Mouse (Mus musculus) NIH3T3 (cell line): ENCODE results near the gene Smg7.

Experiments used
- DNase-seq: peaks from one replicate; pipeline ENCODE4 v3.0.0-alpha.2; 2012; ENCODE audit warnings: low read depth

Smg7 gene

DNA sequence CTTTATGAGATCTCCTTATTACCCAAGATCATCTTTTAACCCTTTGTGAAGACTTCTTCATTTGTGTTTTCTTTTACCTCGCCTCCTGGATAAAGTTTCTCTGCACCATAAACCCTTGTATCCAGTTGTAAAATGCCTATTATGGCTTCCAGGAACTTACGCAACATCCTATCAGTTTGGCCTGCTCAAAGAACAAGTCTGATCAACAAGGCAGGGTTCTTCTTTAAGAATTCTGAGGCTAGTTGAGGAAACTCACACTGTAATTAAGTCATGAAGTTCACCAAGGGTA lies 94.1 kb downstream of the Smg7 start:
- DNase-seq, result no peak

- no peak for DNase-seq
Measured at GRCm38 (mm10) chr1:152807619-152808391, 94.6 kb downstream of the Smg7 start.

GRCm38 (mm10) chr1:152804907-152805306 lies 97.5 kb downstream of the Smg7 start:
- DNase-seq, result no peak

- no peak for DNase-seq
Measured at GRCm38 (mm10) chr1:152800633-152801176, 101.7 kb downstream of the Smg7 start.

GRCm38 (mm10) chr1:152799897-152800296 lies 102.5 kb downstream of the Smg7 start, which contains the start of gene Ncf2:
TSS of gene Ncf2 (plus strand) at chr1:152800194.
- no peak for DNase-seq

DNA sequence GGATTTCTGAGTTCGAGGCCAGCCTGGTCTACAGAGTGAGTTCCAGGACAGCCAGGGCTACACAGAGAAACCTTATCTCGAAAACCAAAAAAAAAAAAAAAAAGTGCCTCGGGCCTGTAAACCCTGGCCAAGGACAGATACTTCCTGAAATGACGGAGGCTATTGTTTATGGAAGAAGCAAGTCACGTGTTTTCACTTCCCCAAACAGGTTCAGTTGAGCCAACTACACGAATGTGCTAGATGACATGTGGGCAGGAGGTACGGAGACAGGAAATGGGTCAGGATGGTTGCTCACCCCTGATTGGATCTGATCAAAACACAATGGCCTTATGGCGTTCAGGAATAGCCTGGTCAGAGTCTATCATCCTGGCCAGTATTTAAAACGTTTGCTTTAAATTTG lies 104.3 kb downstream of the Smg7 start:
- no peak for DNase-seq

GRCm38 (mm10) chr1:152796683-152797263 lies 105.7 kb downstream of the Smg7 start:
- no peak for DNase-seq

- no peak for DNase-seq
Measured at GRCm38 (mm10) chr1:152795688-152796255, 106.7 kb downstream of the Smg7 start.

- no peak for DNase-seq
Measured at GRCm38 (mm10) chr1:152793495-152794130, 108.8 kb downstream of the Smg7 start.

- no peak for DNase-seq
Measured at GRCm38 (mm10) chr1:152792736-152793494, 109.5 kb downstream of the Smg7 start.

- no peak for DNase-seq
Measured at GRCm38 (mm10) chr1:152791269-152791668, 111.2 kb downstream of the Smg7 start.

GRCm38 (mm10) chr1:152790821-152791220 lies 111.6 kb downstream of the Smg7 start:
- no peak for DNase-seq

GRCm38 (mm10) chr1:152790254-152790653 lies 112.2 kb downstream of the Smg7 start:
- peak; percentile 59 for DNase-seq

DNA sequence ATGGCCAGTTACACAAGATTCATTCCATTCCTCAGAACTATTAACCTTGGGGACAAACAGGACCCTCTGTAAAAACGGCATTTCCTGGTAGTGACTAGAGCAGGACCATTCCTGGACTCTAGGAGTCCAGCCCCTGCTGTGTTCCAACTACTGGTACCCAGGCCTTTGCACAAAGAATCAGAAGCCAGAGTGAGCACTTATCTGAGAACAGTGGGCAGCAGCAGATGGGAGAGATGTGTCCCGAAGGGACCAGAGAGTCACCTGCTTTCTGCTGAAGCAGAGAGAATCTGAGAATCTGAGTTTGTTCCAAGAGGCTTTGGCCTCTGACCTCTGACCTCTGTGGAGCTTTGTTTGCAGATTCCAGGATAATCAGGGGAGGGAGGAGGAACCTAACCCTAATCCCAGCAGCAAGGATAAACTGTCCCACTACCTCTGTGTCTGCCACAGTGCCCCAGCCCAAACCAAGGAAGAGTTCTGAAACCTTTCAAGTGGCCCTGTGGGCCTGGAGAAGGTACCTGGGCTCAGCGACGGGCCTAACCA lies 114.3 kb downstream of the Smg7 start:
- no peak for DNase-seq
